Mouse (Mus musculus) kidney, embryonic 15.5 days (tissue): ENCODE results near the gene Fxyd6. TPM values are rescaled to one million over a fixed set of nuclear protein-coding genes. Genes with fewer than 3 reads are reported as not detected.

ENCODE experiments used
- ATAC-seq: fragments of 200-750 bp; cut with Nextera tagmentation; replicated peaks from 2 replicates; pipeline ENCODE4 v1.8.0; 2017; ENCODE audit warnings: moderate TSS enrichment; ENCODE audit not compliant: low FRiP score
- H3K27ac ChIP-seq: fragments of 300-500 bp; sonication (generic); 2 replicates; pipeline ENCODE4 v1.5.1; 2015; ENCODE audit warnings: mild to moderate bottlenecking, inconsistent platforms
- H3K27me3 ChIP-seq: fragments of 300-500 bp; sonication (generic); 2 replicates; pipeline ENCODE4 v1.6.1; 2015; ENCODE audit warnings: inconsistent platforms
- H3K36me3 ChIP-seq: fragments of 300-500 bp; sonication (generic); 2 replicates; pipeline ENCODE4 v1.6.1; 2015; ENCODE audit warnings: inconsistent platforms
- H3K4me1 ChIP-seq: fragments of 300-500 bp; sonication (generic); 2 replicates; pipeline ENCODE4 v1.6.1; 2015; ENCODE audit warnings: inconsistent platforms
- H3K4me2 ChIP-seq: fragments of 300-500 bp; sonication (generic); 2 replicates; pipeline ENCODE4 v1.6.1; 2015; ENCODE audit warnings: moderate library complexity, mild to moderate bottlenecking, inconsistent platforms
- H3K4me3 ChIP-seq: fragments of 300-500 bp; sonication (generic); replicated peaks from 2 replicates; pipeline ENCODE4 v1.5.1; 2015; ENCODE audit warnings: mild to moderate bottlenecking, inconsistent platforms
- H3K9ac ChIP-seq: fragments of 300-500 bp; sonication (generic); 2 replicates; pipeline ENCODE4 v1.6.1; 2015; ENCODE audit warnings: mild to moderate bottlenecking, inconsistent platforms
- H3K9me3 ChIP-seq: fragments of 300-500 bp; sonication (generic); replicated peaks from 2 replicates; pipeline ENCODE4 v1.6.1; 2016; ENCODE audit warnings: inconsistent platforms
- WGBS: fragments of 180-500 bp; shearing (Covaris S2); methylation state at CpG from one replicate; pipeline ENCODE4 v1.1.7; 2015; ENCODE audit warnings: mixed read lengths; 5-methylcytosine and 5-hydroxymethylcytosine counted together
- polyA plus RNA-seq: library from polyadenylated mRNA; unstranded; fragments of >200 nt; fragmentation: Nextera tagmentation; extraction: Ambion mirVana; gene quantifications from 2 replicates; pipeline ENCODE4 v1.2.1, GENCODE M21; 2015

Gene Fxyd6
- polyA plus RNA-seq, 1 experiment from 2014 or later: 187 TPM

DNA sequence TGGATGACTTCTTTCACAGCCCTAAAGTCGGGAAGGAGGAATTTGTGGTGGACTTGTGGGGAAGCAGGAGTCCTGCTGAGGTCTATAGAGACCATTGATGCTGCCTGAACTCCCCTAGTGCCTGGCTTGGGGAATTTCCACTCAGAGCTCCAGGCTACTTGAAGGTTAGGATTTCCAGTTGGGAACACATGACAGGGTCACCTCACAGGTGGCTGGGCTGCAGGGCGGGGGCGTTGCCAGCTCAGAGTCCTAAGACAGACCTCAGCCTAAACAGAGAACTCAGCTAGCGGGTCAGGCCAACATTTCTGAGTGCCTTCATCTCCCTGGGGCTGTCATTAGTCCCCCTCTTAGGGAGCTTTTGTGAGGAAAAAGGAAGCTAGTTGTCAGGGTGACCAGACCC is 31.9 kb downstream of the Fxyd6 start:
- ATAC-seq: no peak
- no peaks in the 10 kb centered on the region for H3K36me3 ChIP-seq
- no peaks in the 10 kb centered on the region for H3K9me3 ChIP-seq
- WGBS: 39% methylated on average over 4 of the region's 4 CpGs
- no peak overlapping the region for H3K9ac ChIP-seq
- no peak overlapping the region for H3K4me3 ChIP-seq
- 0 out of 2 replicates have a peak, but pooled peaks cover 5% of the 10 kb centered on the region for H3K27me3 ChIP-seq
- peaks cover 14% of the 10 kb centered on the region for H3K4me1 ChIP-seq
- H3K4me2 ChIP-seq: no peak overlapping the region
- no peak overlapping the region for H3K27ac ChIP-seq

DNA sequence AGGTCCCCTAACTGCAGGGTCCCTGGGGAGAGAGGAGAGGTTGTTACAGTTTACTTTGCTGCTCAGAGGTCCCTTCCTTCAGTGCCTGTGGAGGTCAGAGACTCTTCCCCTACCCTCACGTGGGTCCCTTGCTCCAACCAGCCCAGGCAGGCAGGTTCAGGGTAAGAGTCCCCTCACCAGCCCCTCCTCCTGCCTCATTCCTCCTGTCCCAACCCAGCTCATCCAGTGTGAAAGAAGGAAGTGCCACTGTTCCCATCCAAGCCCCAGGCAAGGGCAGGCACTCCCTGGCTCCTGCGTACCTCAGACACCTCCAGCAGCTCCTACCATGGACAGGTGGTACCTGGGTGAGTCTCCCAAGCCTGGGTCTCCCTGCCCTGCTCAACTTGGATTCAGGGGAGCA is 33.0 kb downstream of the Fxyd6 start:
- 41% methylated on average over 2 of the region's 2 CpGs for WGBS
- no peak overlapping the region for H3K27ac ChIP-seq
- no peak overlapping the region for H3K4me2 ChIP-seq
- peaks cover 9% of the 10 kb centered on the region; the same call in 1 of the 2 replicates for H3K4me1 ChIP-seq
- no peaks in the 10 kb centered on the region for H3K36me3 ChIP-seq
- no peaks in the 10 kb centered on the region for H3K9me3 ChIP-seq
- H3K9ac ChIP-seq: no peak overlapping the region
- no peak overlapping the region for H3K4me3 ChIP-seq
- peak; percentile 53; the same call in 1 of the 2 replicates for ATAC-seq
- 0 out of 2 replicates have a peak, but pooled peaks cover 5% of the 10 kb centered on the region for H3K27me3 ChIP-seq

DNA sequence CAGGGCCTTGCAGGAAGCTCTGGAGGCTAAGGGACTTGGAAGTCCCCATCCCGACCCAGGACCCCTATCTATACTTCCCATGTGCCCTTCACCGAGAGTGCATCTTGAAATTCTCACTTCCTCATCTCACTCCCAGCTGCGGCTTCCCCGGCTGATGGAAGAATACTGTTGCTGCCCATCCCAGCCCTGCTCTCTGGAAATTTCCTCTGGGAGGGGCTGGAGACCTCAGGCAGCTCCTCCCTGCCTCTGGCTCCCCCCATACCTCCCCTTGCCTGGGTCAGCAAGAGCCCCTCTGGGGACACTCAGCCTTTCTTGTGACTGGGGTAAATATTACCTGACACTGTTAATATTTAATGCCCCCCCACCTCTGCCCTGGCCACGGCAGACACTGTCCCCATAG is 35.7 kb downstream of the Fxyd6 start:
- ATAC-seq: peak; percentile 44; the same call in 1 of the 2 replicates
- Histone ChIP-seq H3K4me3 (peak overlapping the region; percentile 20), H3K9ac (no peak overlapping the region), H3K27me3 (0 out of 2 replicates have a peak, but pooled peaks cover 5% of the 10 kb centered on the region), H3K27ac (peak overlapping the region; percentile 69), H3K36me3 (no peaks in the 10 kb centered on the region), H3K9me3 (no peaks in the 10 kb centered on the region), H3K4me2 (0 out of 2 replicates have a peak overlapping the region, but pooled peaks have one; percentile 63), H3K4me1 (peaks cover 16% of the 10 kb centered on the region)
- WGBS: 59% methylated on average over 5 of the region's 5 CpGs

DNA sequence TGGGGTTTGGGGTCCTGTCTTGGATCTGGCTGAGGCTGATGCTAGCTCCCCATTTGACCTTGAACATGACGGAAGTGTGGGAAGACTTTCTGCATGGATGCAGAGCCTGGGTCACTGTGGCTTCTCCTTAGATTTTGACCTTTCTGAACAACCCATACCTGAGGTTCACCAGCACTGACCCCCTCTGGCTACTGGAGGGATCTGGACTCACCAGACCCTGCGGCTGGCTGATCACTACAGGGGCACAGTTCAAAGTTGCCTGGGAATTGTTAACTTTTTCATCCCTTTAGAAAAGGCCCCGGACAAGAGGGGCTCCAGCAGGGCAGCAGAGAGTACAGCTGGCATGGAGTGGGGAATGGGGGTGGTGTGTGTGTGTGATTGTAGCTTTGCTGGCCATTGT is 36.8 kb downstream of the Fxyd6 start:
- Histone ChIP-seq H3K36me3 (no peaks in the 10 kb centered on the region), H3K27ac (peak overlapping the region; percentile 69), H3K9ac (no peak overlapping the region), H3K27me3 (0 out of 2 replicates have a peak, but pooled peaks cover 4% of the 10 kb centered on the region), H3K4me3 (peak overlapping the region; percentile 39), H3K9me3 (no peaks in the 10 kb centered on the region), H3K4me2 (peak overlapping the region; percentile 63), H3K4me1 (peaks cover 14% of the 10 kb centered on the region)
- 75% methylated on average over 3 of the region's 3 CpGs for WGBS
- ATAC-seq: no peak

DNA sequence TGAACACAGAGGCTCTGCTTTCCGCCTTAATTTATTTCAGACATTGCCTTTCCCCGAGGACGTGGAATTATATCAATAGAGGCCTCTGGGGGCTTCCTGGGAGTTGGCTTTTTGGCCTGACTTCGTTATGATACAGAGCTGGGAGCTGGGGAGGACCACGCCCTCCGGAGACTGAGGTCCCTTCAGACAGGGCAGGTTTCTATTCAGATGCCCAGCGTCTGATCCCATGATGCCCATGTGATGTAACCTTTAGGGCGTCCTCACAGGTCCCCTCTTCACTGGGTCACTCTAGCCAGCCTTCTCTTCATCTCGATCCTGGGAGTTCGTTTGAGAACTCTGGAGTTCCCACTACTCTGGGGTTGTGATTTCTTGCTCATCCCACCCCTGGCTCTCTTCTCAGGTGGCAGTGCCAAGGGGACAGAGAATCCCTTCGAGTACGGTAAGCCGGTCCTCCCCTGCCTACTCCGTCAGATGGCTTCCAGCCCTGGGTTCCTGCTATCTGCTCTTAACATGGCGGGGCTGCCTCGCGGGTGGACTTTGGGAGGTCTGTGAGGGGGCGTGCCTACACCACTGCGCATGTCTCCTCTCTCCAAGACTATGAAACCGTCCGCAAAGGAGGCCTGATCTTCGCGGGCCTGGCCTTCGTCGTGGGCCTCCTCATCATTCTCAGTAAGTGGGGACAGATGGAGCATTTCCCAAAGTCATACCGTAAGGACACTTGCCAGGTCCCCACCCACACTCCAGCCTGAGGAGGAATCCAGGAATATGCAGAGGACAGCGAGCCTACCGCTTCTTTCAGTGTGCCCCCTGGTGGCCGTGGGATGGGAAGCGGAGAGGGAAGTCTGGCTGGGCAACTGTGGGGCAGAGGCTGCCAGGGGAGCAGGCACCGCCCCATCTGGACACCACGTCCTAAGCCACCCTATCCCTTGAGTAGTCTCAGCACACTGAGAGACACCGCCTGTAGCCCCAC is 38.0 kb downstream of the Fxyd6 start:
- Histone ChIP-seq H3K27me3 (no peaks in the 10 kb centered on the region), H3K9me3 (no peaks in the 10 kb centered on the region), H3K27ac (no peak overlapping the region), H3K4me1 (peaks cover 21% of the 10 kb centered on the region), H3K4me3 (peak overlapping the region; percentile 39), H3K36me3 (no peaks in the 10 kb centered on the region), H3K9ac (no peak overlapping the region; the same call in 1 of the 2 replicates), H3K4me2 (peak overlapping the region; percentile 63)
- WGBS: 38% methylated on average over 33 of the region's 33 CpGs
- peak; percentile 50 for ATAC-seq

DNA sequence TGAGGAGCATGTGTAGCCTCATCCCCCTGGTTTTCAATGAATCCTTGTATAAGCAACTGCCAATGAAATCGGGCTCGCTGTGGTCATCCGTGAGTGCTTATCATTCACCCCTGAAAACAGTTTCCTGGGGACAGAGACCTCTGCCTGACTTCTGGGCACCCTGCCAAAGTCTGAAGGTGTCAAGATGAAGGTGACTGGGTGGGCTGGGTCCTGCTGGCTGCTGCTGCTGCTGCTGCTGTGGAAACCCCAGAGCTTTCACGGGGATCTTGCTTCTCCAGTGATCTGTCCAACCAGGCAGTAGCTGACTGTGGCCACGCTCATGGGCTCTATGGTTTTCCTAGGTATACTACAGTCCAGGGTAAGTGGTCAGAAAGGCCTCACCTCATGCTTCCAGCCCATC is 40.2 kb downstream of the Fxyd6 start:
- no peak for ATAC-seq
- Histone ChIP-seq H3K36me3 (no peaks in the 10 kb centered on the region), H3K27ac (no peak overlapping the region), H3K4me2 (no peak overlapping the region), H3K4me3 (no peak overlapping the region), H3K9me3 (no peaks in the 10 kb centered on the region), H3K9ac (no peak overlapping the region), H3K27me3 (no peaks in the 10 kb centered on the region), H3K4me1 (peaks cover 22% of the 10 kb centered on the region)
- WGBS: 76% methylated on average over 5 of the region's 5 CpGs

DNA sequence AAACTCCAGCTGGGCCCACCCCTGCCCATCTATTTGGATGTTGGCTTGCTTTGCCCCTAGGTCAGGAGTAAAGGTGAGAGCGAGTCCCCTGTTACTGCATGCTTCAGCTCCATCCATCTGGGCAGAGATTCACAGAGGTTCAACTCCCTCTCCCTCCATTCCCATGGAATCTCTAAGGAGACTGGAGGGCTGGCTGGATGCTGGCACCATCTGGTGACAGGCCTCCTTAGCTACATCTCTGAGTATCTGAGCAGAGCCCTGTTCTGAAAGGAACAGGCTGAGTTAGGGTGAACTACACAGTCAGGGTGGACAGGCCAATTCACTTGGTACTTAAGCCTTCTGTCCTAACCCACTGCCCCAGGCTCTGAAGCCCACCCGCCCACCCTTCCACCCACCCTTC is 40.6 kb downstream of the Fxyd6 start:
- Histone ChIP-seq H3K36me3 (no peaks in the 10 kb centered on the region), H3K27me3 (no peaks in the 10 kb centered on the region), H3K4me3 (no peak overlapping the region), H3K9ac (no peak overlapping the region), H3K4me1 (peaks cover 22% of the 10 kb centered on the region), H3K4me2 (no peak overlapping the region), H3K9me3 (no peaks in the 10 kb centered on the region), H3K27ac (no peak overlapping the region)
- WGBS: 97% methylated on average over 2 of the region's 2 CpGs
- ATAC-seq: no peak

DNA sequence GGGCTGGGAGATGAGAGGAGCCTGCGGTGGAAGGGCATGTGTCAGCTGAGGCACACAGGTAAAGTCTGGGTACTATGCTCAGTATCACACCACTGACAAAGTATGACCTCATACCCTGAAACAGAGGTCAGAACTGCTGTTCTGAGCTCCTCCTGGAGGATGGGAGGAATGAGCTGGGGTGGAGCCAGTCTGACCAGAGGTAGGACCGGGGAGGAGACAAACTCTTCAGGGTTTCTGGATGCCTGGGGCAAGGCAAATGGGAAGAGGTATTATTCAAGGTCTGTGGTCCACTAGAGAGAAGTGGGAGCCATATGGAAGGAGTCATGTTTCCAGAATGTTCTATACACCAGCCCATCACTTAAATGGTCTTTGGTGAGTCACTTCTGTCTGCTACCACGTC is 41.1 kb downstream of the Fxyd6 start:
- H3K27ac ChIP-seq: no peak overlapping the region
- peaks cover 22% of the 10 kb centered on the region for H3K4me1 ChIP-seq
- no peak for ATAC-seq
- no peaks in the 10 kb centered on the region for H3K9me3 ChIP-seq
- H3K4me3 ChIP-seq: no peak overlapping the region
- WGBS: 77% methylated on average over 3 of the region's 3 CpGs
- no peaks in the 10 kb centered on the region for H3K36me3 ChIP-seq
- no peak overlapping the region for H3K4me2 ChIP-seq
- no peaks in the 10 kb centered on the region for H3K27me3 ChIP-seq
- no peak overlapping the region for H3K9ac ChIP-seq

DNA sequence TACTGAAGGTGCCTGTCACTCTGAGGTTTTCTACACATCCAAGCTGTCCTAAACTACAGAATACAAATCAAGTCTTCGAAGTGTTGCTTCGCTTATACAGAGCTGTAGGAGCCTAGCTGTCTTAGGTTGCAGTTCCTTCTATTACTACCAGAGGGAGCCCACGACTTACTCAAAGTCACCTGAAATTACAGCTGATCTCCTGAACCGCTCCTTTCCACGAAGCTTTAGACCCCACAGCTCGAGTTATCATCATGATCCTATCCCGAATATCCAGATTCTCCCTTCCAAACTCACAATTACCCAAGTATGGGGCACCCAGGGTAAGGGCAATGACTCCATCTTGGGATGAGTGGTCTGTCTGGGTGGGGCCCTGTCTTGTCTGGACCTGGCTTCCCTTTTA is 41.8 kb downstream of the Fxyd6 start:
- WGBS: 16% methylated on average over 7 of the region's 7 CpGs
- H3K27me3 ChIP-seq: no peaks in the 10 kb centered on the region
- H3K9me3 ChIP-seq: no peaks in the 10 kb centered on the region
- peak overlapping the region; percentile 50 for H3K4me2 ChIP-seq
- no peak for ATAC-seq
- H3K27ac ChIP-seq: 0 out of 2 replicates have a peak overlapping the region, but pooled peaks have one; percentile 70
- no peak overlapping the region for H3K9ac ChIP-seq
- peak overlapping the region; percentile 23 for H3K4me3 ChIP-seq
- H3K4me1 ChIP-seq: peaks cover 22% of the 10 kb centered on the region
- H3K36me3 ChIP-seq: no peaks in the 10 kb centered on the region

DNA sequence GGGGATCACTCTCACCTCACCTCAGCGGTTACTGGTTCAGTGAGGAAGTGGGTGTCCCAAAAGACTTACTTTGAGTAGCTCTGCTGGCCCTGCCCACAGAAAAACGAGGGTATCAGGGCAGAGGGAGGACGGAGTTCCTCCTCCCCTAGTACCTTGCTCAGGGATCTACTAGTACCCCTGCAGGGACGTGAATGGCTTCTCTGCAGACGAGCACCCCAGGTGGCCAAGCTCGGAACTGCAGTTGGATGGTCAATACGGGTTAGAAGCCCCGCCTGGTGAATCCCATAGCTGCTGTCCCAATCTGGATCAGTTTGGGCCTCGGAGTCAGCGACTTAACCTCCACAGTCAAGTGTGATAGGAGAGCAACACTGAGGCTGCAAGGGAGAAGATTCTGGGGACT is 42.3 kb downstream of the Fxyd6 start:
- Histone ChIP-seq H3K9me3 (no peaks in the 10 kb centered on the region), H3K9ac (no peak overlapping the region), H3K4me2 (peak overlapping the region; percentile 50), H3K27me3 (no peaks in the 10 kb centered on the region), H3K27ac (peak overlapping the region; percentile 70), H3K4me3 (peak overlapping the region; percentile 23), H3K36me3 (no peaks in the 10 kb centered on the region), H3K4me1 (peaks cover 22% of the 10 kb centered on the region)
- ATAC-seq: peak; percentile 26; the same call in 1 of the 2 replicates
- 5% methylated on average over 10 of the region's 10 CpGs for WGBS

DNA sequence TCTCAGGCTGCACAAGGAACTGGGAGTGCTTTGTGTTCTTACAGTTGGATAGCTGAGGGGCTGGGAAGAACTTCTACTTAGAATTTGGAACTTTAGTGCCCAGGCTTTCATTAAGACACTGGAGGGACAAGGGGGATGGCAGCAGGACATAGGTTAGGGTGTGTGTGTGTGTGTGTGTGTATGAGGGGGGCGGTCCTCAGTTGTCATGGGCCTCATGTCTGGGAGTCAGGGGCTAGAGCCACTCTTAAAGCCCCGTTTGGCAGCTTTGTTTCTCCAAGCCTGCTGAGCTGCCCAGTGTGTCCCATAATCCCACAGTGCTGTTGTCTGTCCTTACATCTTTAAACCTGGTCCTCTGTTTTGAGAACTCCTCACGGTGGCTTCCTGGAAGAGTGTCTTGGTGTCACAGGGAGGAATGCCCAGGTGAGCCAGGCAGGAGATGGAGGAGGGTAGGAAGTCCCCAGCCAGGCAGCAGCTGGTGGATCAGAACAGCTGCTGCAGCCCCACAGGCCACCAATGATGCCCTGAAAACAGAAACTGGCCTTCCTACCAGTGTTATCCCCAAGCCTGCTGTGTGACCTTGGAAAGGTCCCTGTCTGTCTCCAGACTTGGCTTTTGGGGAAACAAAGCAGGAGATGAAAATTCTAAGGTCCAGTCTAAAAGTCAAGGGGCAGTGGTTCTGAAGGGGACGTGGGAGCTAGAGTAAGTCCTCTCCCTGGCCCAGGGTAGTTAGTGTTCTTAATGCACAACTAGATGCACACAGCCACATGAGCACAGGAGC is 42.9 kb downstream of the Fxyd6 start:
- peak overlapping the region; percentile 70 for H3K27ac ChIP-seq
- 75% methylated on average over 4 of the region's 4 CpGs for WGBS
- H3K27me3 ChIP-seq: 0 out of 2 replicates have a peak, but pooled peaks cover under 1% of the 10 kb centered on the region
- H3K9ac ChIP-seq: no peak overlapping the region
- H3K36me3 ChIP-seq: no peaks in the 10 kb centered on the region
- no peaks in the 10 kb centered on the region for H3K9me3 ChIP-seq
- ATAC-seq: no peak
- H3K4me2 ChIP-seq: peak overlapping the region; percentile 50; the same call in 1 of the 2 replicates
- H3K4me1 ChIP-seq: peaks cover 19% of the 10 kb centered on the region
- H3K4me3 ChIP-seq: no peak overlapping the region
